Mouse (Mus musculus) neutrophil, adult 5-6 weeks (primary cell): ENCODE results near the gene Tmem38b. TPM values are rescaled to one million over a fixed set of nuclear protein-coding genes. Genes with fewer than 3 reads are reported as not detected.
"Not testable (repeated sequence)": the region's sequence is repeated elsewhere in the genome, so short reads cannot be mapped to it uniquely, and the experiment has no call there.

Source experiments
- ATAC-seq: fragments of 151-379, 151-347 bp; 2 replicates; pipeline ENCODE4 v1.8.0; 2017; ENCODE audit warnings: mild to moderate bottlenecking, moderate TSS enrichment; ENCODE audit not compliant: insufficient number of reproducible peaks, poor library complexity, low FRiP score, severe bottlenecking; ENCODE audit errors: extremely low read depth
- total RNA-seq: library from RNA; stranded (forward); fragments of 200-1000 nt; gene quantifications from 2 replicates; pipeline ENCODE4 v1.2.3, GENCODE M21; 2017

Gene Tmem38b
- total RNA-seq: 7.5 and 10.1 TPM in 2 replicates

DNA sequence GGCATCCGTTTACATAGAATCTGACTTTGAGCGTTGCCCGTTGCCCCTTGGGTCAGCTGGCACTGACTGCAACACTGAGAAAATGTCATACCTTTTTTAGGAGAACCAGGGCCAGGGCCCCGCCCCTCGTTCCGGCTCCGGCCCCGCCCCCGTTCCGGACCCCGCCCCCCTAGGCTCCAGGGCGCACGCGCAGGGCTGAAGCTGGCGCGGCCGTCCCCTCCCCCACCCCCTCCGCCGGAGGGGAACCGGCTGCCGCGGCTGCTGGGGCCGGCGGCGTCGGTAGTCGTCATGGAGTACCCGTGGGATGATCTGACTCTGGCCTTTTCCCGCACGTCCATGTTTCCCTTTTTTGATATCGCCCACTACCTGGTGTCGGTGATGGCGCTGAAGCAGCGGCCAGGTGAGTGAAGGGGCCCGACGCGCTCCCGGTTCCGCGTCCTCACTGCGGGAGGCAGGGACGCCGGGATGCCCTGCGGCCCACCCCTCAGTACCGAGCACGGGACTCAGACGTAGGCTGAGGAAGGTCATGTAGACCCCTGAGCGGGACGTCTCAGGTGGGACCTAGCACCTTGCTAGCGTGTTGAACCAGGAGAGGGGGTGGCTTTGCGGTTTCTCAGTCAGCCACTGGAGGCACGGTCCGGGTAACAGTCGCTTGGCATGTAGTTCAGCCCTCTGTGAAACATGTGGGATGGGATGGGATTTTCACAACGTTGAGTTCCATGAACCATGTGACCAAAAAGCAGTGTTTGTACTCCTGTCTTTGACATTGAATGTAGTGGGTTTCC lies at the start of gene Tmem38b:
Gene Tmem38b, plus strand, starts transcription at position 225 of the 785 bp plus-strand sequence.
- peak; percentile 75 for ATAC-seq

- ATAC-seq: no peak
Measured at GRCm38 (mm10) chr4:53781396-53781795, 44.4 kb upstream of the Tmem38b start.

GRCm38 (mm10) chr4:53782216-53783070 lies 43.4 kb upstream of the Tmem38b start:
- ATAC-seq: no peak

GRCm38 (mm10) chr4:53785746-53786398 lies 40.0 kb upstream of the Tmem38b start:
- peak; percentile 65 for ATAC-seq

DNA sequence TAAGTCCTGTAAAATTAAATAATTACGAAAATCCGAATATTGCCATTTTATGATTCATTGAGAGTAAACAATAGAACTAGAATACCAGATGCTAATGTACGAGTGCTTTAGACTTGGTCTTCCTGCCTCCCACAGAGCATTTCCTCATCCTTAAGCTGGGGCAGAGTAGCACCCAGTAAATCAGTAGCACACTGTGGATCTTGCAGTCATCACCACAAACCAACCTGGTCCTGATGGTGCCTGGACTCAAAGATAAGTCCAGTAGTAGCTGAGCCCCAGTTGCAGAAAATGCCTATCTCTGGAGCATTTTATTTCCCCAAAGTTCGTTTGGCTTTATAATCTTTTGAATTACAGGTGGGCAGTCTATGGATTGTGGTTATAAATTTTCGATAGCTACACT lies 39.0 kb upstream of the Tmem38b start:
- no peak for ATAC-seq

- ATAC-seq: no peak
Measured at GRCm38 (mm10) chr4:53789346-53789745, 36.5 kb upstream of the Tmem38b start.

GRCm38 (mm10) chr4:53794257-53794966 lies 31.4 kb upstream of the Tmem38b start:
- ATAC-seq: no peak

GRCm38 (mm10) chr4:53795086-53795485 lies 30.8 kb upstream of the Tmem38b start:
- no peak for ATAC-seq

DNA sequence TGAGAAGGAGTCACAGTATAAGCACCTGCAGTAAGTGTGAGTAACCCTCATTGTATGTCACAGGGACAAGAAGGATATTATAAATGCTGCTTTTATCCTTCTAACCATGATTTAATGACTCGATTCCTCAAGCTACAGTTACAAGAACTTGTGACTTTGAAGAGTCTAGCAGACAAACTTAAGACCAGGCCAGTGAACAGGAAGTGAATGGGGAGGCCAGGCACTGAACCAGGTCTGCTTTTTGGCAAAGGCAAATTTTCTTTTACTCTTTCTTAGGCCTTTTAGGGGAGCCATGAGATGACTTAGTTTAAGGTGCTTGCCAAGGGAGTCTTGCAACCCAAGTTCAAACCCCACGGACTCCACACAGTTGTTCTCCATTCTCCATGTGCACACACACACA lies 30.1 kb upstream of the Tmem38b start:
- no peak for ATAC-seq

- no peak for ATAC-seq
Measured at GRCm38 (mm10) chr4:53796865-53797772, 28.7 kb upstream of the Tmem38b start.

GRCm38 (mm10) chr4:53798896-53799676 lies 26.8 kb upstream of the Tmem38b start:
- ATAC-seq: no peak

DNA sequence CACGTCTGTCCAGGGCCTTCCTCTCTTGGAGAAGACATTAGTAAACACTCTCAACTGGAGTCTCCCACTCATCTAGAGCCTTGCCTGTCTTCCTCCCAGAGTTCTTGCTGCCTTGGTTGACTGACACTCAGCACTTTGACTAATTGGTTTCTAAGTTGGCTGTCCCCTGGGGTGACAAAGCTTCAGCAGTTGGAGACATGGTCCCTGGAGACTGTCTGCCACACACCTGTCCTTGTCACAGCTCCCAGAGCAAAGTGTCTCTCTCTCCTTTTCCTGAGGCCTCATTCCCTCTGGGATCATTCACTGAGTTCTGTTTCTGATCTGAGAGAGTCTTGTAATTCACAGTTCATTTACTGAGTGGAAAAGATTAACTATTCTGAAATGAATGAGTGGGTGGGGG lies 26.1 kb upstream of the Tmem38b start:
- ATAC-seq: no peak

DNA sequence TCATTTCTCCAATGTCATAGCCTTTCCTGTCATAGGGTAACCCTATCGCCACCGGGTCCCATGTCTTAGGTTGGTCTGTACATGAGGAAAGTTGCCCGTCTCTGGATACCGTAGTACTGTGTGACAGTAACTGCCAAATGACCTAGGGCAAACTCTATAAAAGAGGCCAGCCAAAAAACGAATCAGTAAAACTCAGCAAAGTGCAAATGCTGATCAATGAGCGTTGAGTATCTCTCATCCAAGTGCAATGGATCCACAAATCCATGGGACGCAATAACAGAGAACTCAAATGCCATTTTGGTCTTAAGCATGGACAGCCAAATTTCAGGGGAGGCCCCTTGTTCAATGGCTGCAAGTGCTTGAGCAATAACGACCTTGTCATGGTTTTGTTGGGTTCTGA lies 22.2 kb upstream of the Tmem38b start:
- not testable (repeated sequence) for ATAC-seq

GRCm38 (mm10) chr4:53806428-53806827 lies 19.4 kb upstream of the Tmem38b start:
- not testable (repeated sequence) for ATAC-seq

- ATAC-seq: no peak
Measured at GRCm38 (mm10) chr4:53818320-53818719, 7.5 kb upstream of the Tmem38b start.

DNA sequence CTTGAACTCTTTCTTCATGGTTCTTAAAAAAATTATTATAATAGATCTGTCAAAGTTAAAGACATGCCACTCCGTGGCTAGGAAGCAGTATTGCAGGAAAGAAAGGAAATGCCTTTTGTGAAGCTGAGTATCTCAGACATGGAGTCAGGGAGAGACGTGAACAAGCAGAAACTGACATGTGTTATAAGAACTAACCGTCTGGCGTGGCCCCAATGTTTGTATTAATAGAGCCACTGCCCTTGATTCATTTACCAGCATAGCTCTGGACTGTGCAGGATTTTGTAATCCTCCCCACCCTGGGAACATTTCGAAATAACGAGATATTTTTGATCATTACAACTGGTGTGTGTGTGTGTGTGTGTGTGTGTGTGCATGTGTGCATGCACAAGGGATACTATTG lies 2.1 kb upstream of the Tmem38b start:
- no peak for ATAC-seq

DNA sequence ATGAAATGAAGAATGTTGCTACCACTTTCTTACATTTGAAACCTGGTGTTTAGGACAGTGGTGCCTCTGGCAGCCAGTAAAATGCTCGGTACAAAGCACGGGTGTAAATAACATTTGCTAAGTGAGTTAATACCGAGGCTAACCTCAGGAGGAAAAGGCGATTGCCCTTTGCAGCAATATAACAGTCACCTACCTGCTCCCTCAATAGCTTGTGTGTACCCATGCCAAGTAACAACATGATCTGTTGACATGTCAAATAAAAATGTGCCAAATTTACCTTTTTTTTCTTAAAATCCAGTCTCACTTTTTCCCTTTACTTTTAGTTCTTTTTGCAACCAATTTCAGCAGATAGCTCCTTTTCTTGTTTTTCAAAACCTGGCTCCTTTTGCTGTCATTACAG lies 1.0 kb upstream of the Tmem38b start:
- ATAC-seq: no peak
